Mouse (Mus musculus) spleen, adult 2 months (tissue): ENCODE measurements around the gene Raly. TPM values are rescaled to one million over a fixed set of nuclear protein-coding genes. Genes with fewer than 3 reads are reported as not detected.

Source experiments
- DNase-seq, 2 experiments: peaks; one replicate each; pipeline versions ENCODE4 v3.0.0 to v3.0.0-alpha.2; 2012 to 2021; ENCODE audit warnings: low spot score in 2 of 2, low read depth in 1 of 2
- H3K27ac ChIP-seq: fragments of 200-500 bp; 2 replicates; pipeline ENCODE4 v1.5.1; 2012; ENCODE audit warnings: low read length, inconsistent platforms; ENCODE audit not compliant: insufficient read depth
- H3K27me3 ChIP-seq: fragments of 200-500 bp; 2 replicates; pipeline ENCODE4 v1.6.1; 2012; ENCODE audit warnings: mild to moderate bottlenecking, moderate library complexity, low read length, inconsistent platforms; ENCODE audit not compliant: control insufficient read depth, insufficient read depth
- H3K36me3 ChIP-seq: fragments of 200-500 bp; 2 replicates; pipeline ENCODE4 v1.6.1; 2012; ENCODE audit warnings: mild to moderate bottlenecking, low read length, inconsistent platforms; ENCODE audit not compliant: control insufficient read depth, insufficient read depth
- H3K4me1 ChIP-seq: fragments of 200-500 bp; 2 replicates; pipeline ENCODE4 v1.6.1; 2011; ENCODE audit warnings: inconsistent platforms; ENCODE audit not compliant: control insufficient read depth, insufficient read depth, insufficient read length
- H3K4me3 ChIP-seq: fragments of 200-500 bp; 2 replicates; pipeline ENCODE4 v1.5.1; 2011; ENCODE audit warnings: mild to moderate bottlenecking, inconsistent platforms; ENCODE audit not compliant: insufficient read depth, insufficient read length; ENCODE audit errors: extremely low read depth
- CTCF ChIP-seq: fragments of 200-500 bp; IDR thresholded peaks from 2 replicates; pipeline ENCODE4 v1.5.1; 2011; ENCODE audit warnings: mild to moderate bottlenecking, inconsistent platforms; ENCODE audit not compliant: insufficient read depth, insufficient read length, insufficient replicate concordance; ENCODE audit errors: extremely low read depth
- POLR2A ChIP-seq: fragments of 200-500 bp; IDR thresholded peaks from 2 replicates; pipeline ENCODE4 v1.6.1; 2011; ENCODE audit warnings: low read depth, low read length, inconsistent platforms
- WGBS: fragments of 180-500 bp; shearing (Covaris S2); methylation state at CpG from one replicate; pipeline ENCODE4 v1.1.7; 2018; 5-methylcytosine and 5-hydroxymethylcytosine counted together
- polyA plus RNA-seq: library from polyadenylated mRNA; depleted of rRNA; stranded (reverse); fragments of >200 nt; gene quantifications from 2 replicates; pipeline ENCODE4 v1.2.3, GENCODE M21; 2012

The Raly gene
- polyA plus RNA-seq, 1 experiment, result 153 TPM

DNA sequence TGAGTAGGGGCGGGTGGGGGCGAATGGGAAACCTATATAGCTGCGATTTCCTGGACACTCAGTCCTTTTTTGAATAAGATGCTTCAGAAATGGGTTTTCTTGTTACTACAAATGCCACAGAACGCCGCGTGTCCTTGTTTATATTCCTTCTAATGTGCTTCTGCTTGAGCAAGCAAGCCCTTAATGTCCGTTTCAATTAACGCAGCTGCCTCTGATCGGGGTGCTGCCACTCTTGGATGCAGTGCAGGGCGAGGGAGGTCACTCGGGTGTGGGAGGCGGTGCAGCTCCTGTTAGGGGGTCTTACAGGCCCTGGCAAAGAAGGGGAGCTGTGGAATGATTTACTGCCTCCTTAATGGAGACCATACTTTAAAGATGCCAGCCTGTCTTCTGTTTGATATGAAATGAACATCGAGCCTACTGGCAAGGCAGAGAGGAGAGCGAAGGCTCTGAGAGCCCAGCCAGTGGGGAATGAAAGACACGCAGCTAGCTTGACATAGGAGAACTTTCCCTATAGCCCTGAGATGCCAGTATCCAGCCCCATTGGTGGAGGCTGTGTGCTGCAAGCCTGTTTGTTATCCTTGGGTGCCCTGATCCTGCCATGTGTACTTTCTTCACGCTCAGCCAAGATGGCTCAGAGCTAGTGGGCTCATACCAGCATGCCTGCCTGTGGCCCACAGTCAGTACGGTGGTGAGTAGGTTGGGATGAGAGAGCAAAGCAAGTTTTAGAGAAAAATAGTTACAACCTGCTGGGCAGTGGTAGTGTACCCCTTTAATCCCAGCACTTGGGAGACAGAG lies 7.8 kb upstream of the Raly start:
- H3K27me3 ChIP-seq, result no peaks in the 10 kb centered on the region
- TF ChIP-seq POLR2A (no peak), CTCF (no peak)
- H3K27ac ChIP-seq, result no peak overlapping the region
- no peak overlapping the region for H3K4me3 ChIP-seq
- no peak for DNase-seq
- WGBS, result 92% methylated on average over 17 of the region's 17 CpGs
- H3K4me1 ChIP-seq, result no peaks in the 10 kb centered on the region
- H3K36me3 ChIP-seq, result no peaks in the 10 kb centered on the region

DNA sequence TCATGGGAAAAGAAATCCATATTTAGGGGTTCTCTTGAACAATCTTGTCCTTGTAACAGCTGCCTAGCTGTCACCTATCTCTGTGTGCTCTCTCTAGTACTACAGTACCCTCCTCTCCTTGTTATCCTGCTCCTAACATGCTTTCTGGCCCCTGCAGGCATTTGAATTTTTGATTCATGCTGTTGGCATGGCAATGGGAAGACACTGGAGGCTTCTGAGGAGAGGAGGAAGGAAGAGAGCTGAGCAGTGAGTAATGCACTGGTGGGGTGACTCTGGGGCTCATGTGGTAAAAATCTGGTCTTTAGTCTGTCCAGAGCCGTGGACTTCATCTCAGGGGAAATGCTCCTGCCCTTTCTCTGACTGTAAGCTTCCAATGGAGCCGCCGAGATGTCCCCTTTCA lies 5.6 kb upstream of the Raly start:
- DNase-seq, result no peak
- Histone ChIP-seq H3K4me1 (no peaks in the 10 kb centered on the region), H3K4me3 (no peak overlapping the region), H3K36me3 (no peaks in the 10 kb centered on the region), H3K27me3 (no peaks in the 10 kb centered on the region), H3K27ac (no peak overlapping the region)
- TF ChIP-seq CTCF (no peak), POLR2A (no peak)
- 54% methylated on average over 3 of the region's 3 CpGs for WGBS

DNA sequence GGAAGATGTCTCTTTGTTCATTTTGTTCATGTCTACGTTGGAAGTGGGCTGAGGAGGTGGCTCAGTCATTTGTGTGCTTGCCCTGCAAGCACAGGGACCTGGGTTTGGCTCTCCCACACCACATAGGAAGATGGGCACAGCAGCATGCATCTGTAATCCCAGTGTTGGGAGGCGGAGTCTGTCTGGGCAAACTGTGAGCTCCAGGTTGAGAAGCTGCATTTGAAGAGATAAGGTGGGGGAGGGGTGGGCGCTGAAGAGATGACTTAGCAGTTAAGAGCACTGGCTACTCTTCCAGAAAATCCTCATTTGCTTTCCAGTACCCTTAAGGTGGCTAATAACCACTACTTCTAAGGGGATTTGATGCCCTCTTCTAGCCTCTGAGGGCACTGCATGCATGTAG lies 4.7 kb upstream of the Raly start:
- WGBS, result 71% methylated on average over 3 of the region's 3 CpGs
- Histone ChIP-seq H3K36me3 (no peaks in the 10 kb centered on the region), H3K27me3 (no peaks in the 10 kb centered on the region), H3K4me3 (no peak overlapping the region), H3K4me1 (no peaks in the 10 kb centered on the region), H3K27ac (no peak overlapping the region)
- no peak for DNase-seq
- TF ChIP-seq CTCF (no peak), POLR2A (no peak)

DNA sequence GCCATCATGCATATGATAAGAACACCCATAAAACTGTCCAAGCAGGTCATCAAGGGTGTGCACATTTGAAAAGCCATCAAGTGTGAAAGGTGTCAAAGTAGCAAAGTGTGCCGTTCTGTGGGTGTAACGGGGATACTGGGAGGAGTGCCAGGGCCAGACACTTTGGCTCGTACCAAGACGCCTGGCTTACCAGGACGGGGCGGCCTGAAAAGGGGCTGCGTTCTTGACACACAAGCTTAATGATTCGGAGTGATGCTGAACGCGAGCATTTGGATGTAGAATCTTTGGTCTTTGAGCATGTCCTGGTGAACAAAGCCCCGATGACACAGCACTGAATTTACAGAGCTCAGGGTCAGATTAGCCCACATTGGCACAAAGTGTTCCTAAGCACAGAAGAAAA lies 4.1 kb upstream of the Raly start:
- 86% methylated on average over 11 of the region's 11 CpGs for WGBS
- H3K27me3 ChIP-seq, result no peaks in the 10 kb centered on the region
- H3K4me3 ChIP-seq, result no peak overlapping the region
- no peak overlapping the region for H3K27ac ChIP-seq
- no peaks in the 10 kb centered on the region for H3K4me1 ChIP-seq
- H3K36me3 ChIP-seq, result no peaks in the 10 kb centered on the region
- TF ChIP-seq CTCF (no peak), POLR2A (no peak)
- DNase-seq, result no peak

DNA sequence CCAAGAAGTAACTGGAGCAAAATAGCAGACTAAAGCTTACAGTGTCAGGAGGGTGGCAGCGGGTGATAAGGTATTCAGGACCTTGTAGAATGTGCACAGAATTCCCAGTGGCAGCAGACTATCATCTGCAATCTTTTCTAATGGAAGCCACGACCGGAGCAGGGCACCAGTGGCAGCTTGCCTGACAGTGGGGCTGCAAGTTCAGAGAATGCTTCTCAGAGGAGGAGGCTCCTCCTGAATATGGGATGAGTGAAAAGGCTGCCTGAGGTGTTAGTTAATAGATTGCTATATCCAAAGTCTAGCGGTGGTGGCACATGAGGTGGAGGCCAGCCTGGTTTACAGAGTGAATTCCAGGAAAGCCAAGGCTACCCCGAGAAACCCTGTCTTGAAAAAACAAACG lies 1.5 kb upstream of the Raly start:
- WGBS, result 90% methylated on average over 6 of the region's 6 CpGs
- no peak for DNase-seq
- Histone ChIP-seq H3K27ac (no peak overlapping the region), H3K4me3 (no peak overlapping the region), H3K27me3 (no peaks in the 10 kb centered on the region), H3K36me3 (no peaks in the 10 kb centered on the region), H3K4me1 (peaks cover 5% of the 10 kb centered on the region; the same call in 1 of the 2 replicates)
- TF ChIP-seq POLR2A (no peak), CTCF (no peak)

DNA sequence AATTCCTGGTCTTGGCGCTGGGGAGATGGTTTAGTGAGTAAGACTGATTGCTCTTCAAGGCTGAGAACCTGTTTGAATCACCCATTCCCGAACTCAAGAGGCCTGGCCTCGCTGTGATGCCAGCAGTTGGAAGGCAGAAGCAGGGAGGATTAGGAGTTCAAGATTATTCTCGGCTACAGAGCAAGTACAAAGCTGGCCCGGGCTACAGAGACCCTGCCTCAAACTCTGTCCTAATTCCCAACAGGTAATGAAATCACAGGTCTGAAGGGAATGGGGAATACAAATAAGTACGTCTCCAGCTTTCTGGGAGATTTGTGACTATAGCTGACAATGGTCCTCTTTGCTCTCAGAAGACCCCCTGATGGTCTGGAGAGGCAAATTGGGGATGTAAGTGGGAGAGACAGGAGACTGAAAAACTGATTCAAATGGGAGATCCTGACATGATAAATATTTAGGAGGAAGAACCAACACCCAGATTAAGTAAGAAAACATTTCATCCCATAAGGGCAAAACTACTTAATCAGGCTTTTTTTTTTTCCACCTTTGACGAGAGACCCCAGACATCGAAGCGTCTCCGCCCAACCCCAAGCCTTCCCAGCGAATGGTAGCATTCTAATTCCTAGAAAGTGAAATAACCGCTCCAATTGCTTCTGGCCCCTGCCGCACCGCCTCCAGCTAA lies 780 bp upstream of the Raly start:
- peaks cover 5% of the 10 kb centered on the region; the same call in 1 of the 2 replicates for H3K4me1 ChIP-seq
- 26% methylated on average over 14 of the region's 14 CpGs for WGBS

More for the DNA sequence above, 780 bp upstream of the Raly start:
- TF ChIP-seq POLR2A, result no peak
- no peak for TF ChIP-seq CTCF
- Histone ChIP-seq H3K4me3 (peak overlapping the region; percentile 69), H3K27me3 (no peaks in the 10 kb centered on the region), H3K27ac (no peak overlapping the region), H3K36me3 (no peaks in the 10 kb centered on the region)
- DNase-seq, result no peak
